Mouse (Mus musculus): ENCODE measurements at regions not wholly inside any gene's neighbourhood (a gene's known extent, or its start where the extent isn't known, plus 50 kb on each side); places are given as distances from the start of the nearest gene placed in this dataset.

- H3K4me3 ChIP-seq, result no peak overlapping the region
- H3K27ac ChIP-seq, result no peak overlapping the region
- no peak for TF ChIP-seq CTCF (conservative IDR thresholded peaks at IDR 0.05)
- DNase-seq (ENCODE audit: low spot score in 2 of 2), result peak in 1 of 2 experiments; percentile 25
These were observed 352.8 kb downstream of the Kctd12 start for GRCm38 (mm10) chr14:102629601-102630000.

- H3K4me3 ChIP-seq, result no peak overlapping the region
- DNase-seq (ENCODE audit: low spot score in 2 of 2), result no peak
- H3K27ac ChIP-seq, result no peak overlapping the region
- TF ChIP-seq CTCF (conservative IDR thresholded peaks at IDR 0.05), result no peak
These were observed 360.9 kb downstream of the Kctd12 start for GRCm38 (mm10) chr14:102621546-102621945.

- no peak for TF ChIP-seq CTCF (conservative IDR thresholded peaks at IDR 0.05)
- no peak overlapping the region for H3K4me3 ChIP-seq
- DNase-seq (ENCODE audit: low spot score in 2 of 2), result peak; percentile 17 to 32
- peak overlapping the region; percentile 37; the same call in 1 of the 2 replicates for H3K27ac ChIP-seq
These were observed 363.4 kb downstream of the Kctd12 start for GRCm38 (mm10) chr14:102619056-102619455.

GRCm38 (mm10) chr14:102615588-102616309, 366.7 kb downstream of the Kctd12 start:
- no peak overlapping the region for H3K27ac ChIP-seq
- DNase-seq (ENCODE audit: low spot score in 2 of 2), result no peak
- no peak overlapping the region for H3K4me3 ChIP-seq
- TF ChIP-seq CTCF (conservative IDR thresholded peaks at IDR 0.05), result no peak

GRCm38 (mm10) chr14:102606055-102606454, 376.4 kb downstream of the Kctd12 start:
- no peak for TF ChIP-seq CTCF (conservative IDR thresholded peaks at IDR 0.05)
- H3K4me3 ChIP-seq, result no peak overlapping the region

GRCm38 (mm10) chr14:102594850-102595249, 387.6 kb downstream of the Kctd12 start:
- Histone ChIP-seq H3K27ac (no peak overlapping the region), H3K4me3 (no peak overlapping the region)
- no peak for DNase-seq (ENCODE audit: low spot score in 2 of 2)
- no peak for TF ChIP-seq CTCF (conservative IDR thresholded peaks at IDR 0.05)

More at GRCm38 (mm10) chr14:102606055-102606454, 376.4 kb downstream of the Kctd12 start:
- no peak for DNase-seq (ENCODE audit: low spot score in 2 of 2)
- no peak overlapping the region for H3K27ac ChIP-seq

- no peak for TF ChIP-seq CTCF (conservative IDR thresholded peaks at IDR 0.05)
These were observed 428.7 kb downstream of the Kctd12 start for GRCm38 (mm10) chr14:102553781-102554180.

GRCm38 (mm10) chr14:102552598-102552997, 429.8 kb downstream of the Kctd12 start:
- DNase-seq (ENCODE audit: low spot score in 2 of 2), result no peak
- Histone ChIP-seq H3K27ac (no peak overlapping the region), H3K4me3 (no peak overlapping the region)
- TF ChIP-seq CTCF (conservative IDR thresholded peaks at IDR 0.05), result no peak

More at GRCm38 (mm10) chr14:102553781-102554180, 428.7 kb downstream of the Kctd12 start:
- Histone ChIP-seq H3K27ac (no peak overlapping the region), H3K4me3 (no peak overlapping the region)
- no peak for DNase-seq (ENCODE audit: low spot score in 2 of 2)

- no peak overlapping the region for H3K27ac ChIP-seq
- no peak overlapping the region for H3K4me3 ChIP-seq
- TF ChIP-seq CTCF (conservative IDR thresholded peaks at IDR 0.05), result no peak
- no peak for DNase-seq (ENCODE audit: low spot score in 2 of 2)
These were observed 457.4 kb downstream of the Kctd12 start for GRCm38 (mm10) chr14:102524894-102525577.

- H3K27ac ChIP-seq, result no peak overlapping the region
- DNase-seq (ENCODE audit: low spot score in 2 of 2), result peak; percentile 3 to 10
- no peak overlapping the region for H3K4me3 ChIP-seq
- TF ChIP-seq CTCF (conservative IDR thresholded peaks at IDR 0.05), result no peak
These were observed 465.7 kb downstream of the Kctd12 start for GRCm38 (mm10) chr14:102516765-102517164.

- TF ChIP-seq CTCF (conservative IDR thresholded peaks at IDR 0.05), result no peak
- H3K27ac ChIP-seq, result no peak overlapping the region
- no peak overlapping the region for H3K4me3 ChIP-seq
- no peak for DNase-seq (ENCODE audit: low spot score in 2 of 2)
These were observed 467.9 kb downstream of the Kctd12 start for GRCm38 (mm10) chr14:102514527-102514926.

- H3K4me3 ChIP-seq, result no peak overlapping the region
- no peak for DNase-seq (ENCODE audit: low spot score in 2 of 2)
- no peak overlapping the region for H3K27ac ChIP-seq
- TF ChIP-seq CTCF (conservative IDR thresholded peaks at IDR 0.05), result no peak
These were observed 469.8 kb downstream of the Kctd12 start for GRCm38 (mm10) chr14:102512651-102513050.

GRCm38 (mm10) chr14:102511691-102512383, 470.6 kb downstream of the Kctd12 start:
- no peak for DNase-seq (ENCODE audit: low spot score in 2 of 2)
- Histone ChIP-seq H3K27ac (no peak overlapping the region), H3K4me3 (no peak overlapping the region)
- TF ChIP-seq CTCF (conservative IDR thresholded peaks at IDR 0.05), result no peak

Measured in layer of hippocampus, adult 2 months (tissue).